Mouse (Mus musculus) ES-Bruce4 (cell line): ENCODE results near the gene Sh3bgr.

Experiments
- CTCF ChIP-seq: IDR thresholded peaks from one replicate; pipeline ENCODE4 v1.8.1; 2011; ENCODE audit warnings: low read depth, low read length
- POLR2A ChIP-seq: IDR thresholded peaks from one replicate; pipeline ENCODE4 v1.8.1; 2011; ENCODE audit warnings: low read length; ENCODE audit not compliant: insufficient read depth

GRCm38 (mm10) chr16:96231251-96231650 lies 31.0 kb downstream of the Sh3bgr start:
- TF ChIP-seq CTCF, result no peak
- no peak for TF ChIP-seq POLR2A
